Mouse (Mus musculus): ENCODE measurements around the gene Sipa1l3. TPM values are rescaled to one million over a fixed set of nuclear protein-coding genes. Genes with fewer than 3 reads are reported as not detected.

Gene Sipa1l3
- polyA plus RNA-seq, 1 experiment from 2014 or later: 22.0 TPM

GRCm38 (mm10) chr7:29494854-29495253, 23.6 kb downstream of the Sipa1l3 start:
- 0 out of 2 replicates have a peak, but pooled peaks cover 9% of the 10 kb centered on the region for H3K36me3 ChIP-seq (ENCODE audit: control insufficient read depth, insufficient read depth)
- H3K27ac ChIP-seq (ENCODE audit: low read depth, low read length): peak overlapping the region; percentile 76
- peaks cover 20% of the 10 kb centered on the region for H3K4me1 ChIP-seq (replicated peaks; ENCODE audit: control insufficient read depth, insufficient read depth, low read length)
- H3K27me3 ChIP-seq (replicated peaks; ENCODE audit: control insufficient read depth, insufficient read depth, low read length): no peaks in the 10 kb centered on the region
- H3K9ac ChIP-seq (ENCODE audit: low read depth, low read length): no peak overlapping the region
- no peaks in the 10 kb centered on the region for H3K9me3 ChIP-seq (ENCODE audit: control insufficient read depth)
- 44% methylated on average over 11 of the region's 11 CpGs for WGBS
- peak overlapping the region; percentile 37; the same call in 1 of the 2 replicates for H3K4me2 ChIP-seq (replicated peaks; ENCODE audit: low read depth)
- ATAC-seq: peak; percentile 71
- no peak overlapping the region for H3K4me3 ChIP-seq (ENCODE audit: low read depth, low read length)
- no peak for TF ChIP-seq CTCF (IDR thresholded peaks at IDR 0.05; ENCODE audit: low read depth)

GRCm38 (mm10) chr7:29494015-29494414, 24.4 kb downstream of the Sipa1l3 start:
- 0 out of 2 replicates have a peak, but pooled peaks cover 9% of the 10 kb centered on the region for H3K36me3 ChIP-seq (ENCODE audit: control insufficient read depth, insufficient read depth)

GRCm38 (mm10) chr7:29492992-29493391, 25.4 kb downstream of the Sipa1l3 start:
- Histone ChIP-seq H3K9me3 (ENCODE audit: control insufficient read depth) (no peaks in the 10 kb centered on the region), H3K4me1 (replicated peaks; ENCODE audit: control insufficient read depth, insufficient read depth, low read length) (peaks cover 24% of the 10 kb centered on the region), H3K4me3 (ENCODE audit: low read depth, low read length) (no peak overlapping the region), H3K27me3 (replicated peaks; ENCODE audit: control insufficient read depth, insufficient read depth, low read length) (no peaks in the 10 kb centered on the region), H3K36me3 (ENCODE audit: control insufficient read depth, insufficient read depth) (no peaks in the 10 kb centered on the region), H3K9ac (ENCODE audit: low read depth, low read length) (no peak overlapping the region), H3K27ac (ENCODE audit: low read depth, low read length) (no peak overlapping the region; the same call in 1 of the 2 replicates), H3K4me2 (replicated peaks; ENCODE audit: low read depth) (no peak overlapping the region)
- TF ChIP-seq CTCF (IDR thresholded peaks at IDR 0.05; ENCODE audit: low read depth): no peak
- 73% methylated on average over 1 of the region's 1 CpGs for WGBS
- ATAC-seq: no peak

More at GRCm38 (mm10) chr7:29494015-29494414, 24.4 kb downstream of the Sipa1l3 start:
- TF ChIP-seq CTCF (IDR thresholded peaks at IDR 0.05; ENCODE audit: low read depth): no peak
- Histone ChIP-seq H3K4me2 (replicated peaks; ENCODE audit: low read depth) (no peak overlapping the region), H3K4me3 (ENCODE audit: low read depth, low read length) (no peak overlapping the region), H3K27me3 (replicated peaks; ENCODE audit: control insufficient read depth, insufficient read depth, low read length) (no peaks in the 10 kb centered on the region), H3K9ac (ENCODE audit: low read depth, low read length) (no peak overlapping the region), H3K27ac (ENCODE audit: low read depth, low read length) (peak overlapping the region; percentile 76), H3K9me3 (ENCODE audit: control insufficient read depth) (no peaks in the 10 kb centered on the region), H3K4me1 (replicated peaks; ENCODE audit: control insufficient read depth, insufficient read depth, low read length) (peaks cover 24% of the 10 kb centered on the region)
- 68% methylated on average over 5 of the region's 5 CpGs for WGBS
- no peak for ATAC-seq

GRCm38 (mm10) chr7:29491861-29492260, 26.6 kb downstream of the Sipa1l3 start:
- 26% methylated on average over 3 of the region's 3 CpGs for WGBS
- Histone ChIP-seq H3K4me2 (replicated peaks; ENCODE audit: low read depth) (no peak overlapping the region), H3K4me3 (ENCODE audit: low read depth, low read length) (no peak overlapping the region), H3K27ac (ENCODE audit: low read depth, low read length) (peak overlapping the region; percentile 71), H3K4me1 (replicated peaks; ENCODE audit: control insufficient read depth, insufficient read depth, low read length) (peaks cover 24% of the 10 kb centered on the region), H3K9me3 (ENCODE audit: control insufficient read depth) (no peaks in the 10 kb centered on the region), H3K9ac (ENCODE audit: low read depth, low read length) (no peak overlapping the region), H3K27me3 (replicated peaks; ENCODE audit: control insufficient read depth, insufficient read depth, low read length) (no peaks in the 10 kb centered on the region), H3K36me3 (ENCODE audit: control insufficient read depth, insufficient read depth) (no peaks in the 10 kb centered on the region)
- no peak for ATAC-seq
- no peak for TF ChIP-seq CTCF (IDR thresholded peaks at IDR 0.05; ENCODE audit: low read depth)

GRCm38 (mm10) chr7:29491471-29491755, 27.0 kb downstream of the Sipa1l3 start:
- Histone ChIP-seq H3K36me3 (ENCODE audit: control insufficient read depth, insufficient read depth) (no peaks in the 10 kb centered on the region), H3K27me3 (replicated peaks; ENCODE audit: control insufficient read depth, insufficient read depth, low read length) (no peaks in the 10 kb centered on the region), H3K4me1 (replicated peaks; ENCODE audit: control insufficient read depth, insufficient read depth, low read length) (peaks cover 24% of the 10 kb centered on the region), H3K27ac (ENCODE audit: low read depth, low read length) (peak overlapping the region; percentile 71), H3K9me3 (ENCODE audit: control insufficient read depth) (no peaks in the 10 kb centered on the region), H3K9ac (ENCODE audit: low read depth, low read length) (no peak overlapping the region), H3K4me2 (replicated peaks; ENCODE audit: low read depth) (0 out of 2 replicates have a peak overlapping the region, but pooled peaks have one; percentile 1), H3K4me3 (ENCODE audit: low read depth, low read length) (no peak overlapping the region)
- no peak for TF ChIP-seq CTCF (IDR thresholded peaks at IDR 0.05; ENCODE audit: low read depth)
- ATAC-seq: no peak
- WGBS: 38% methylated on average over 3 of the region's 3 CpGs

GRCm38 (mm10) chr7:29490704-29491470, 27.6 kb downstream of the Sipa1l3 start:
- Histone ChIP-seq H3K4me2 (replicated peaks; ENCODE audit: low read depth) (peak overlapping the region; percentile 1; the same call in 1 of the 2 replicates), H3K27ac (ENCODE audit: low read depth, low read length) (peak overlapping the region; percentile 71), H3K9me3 (ENCODE audit: control insufficient read depth) (no peaks in the 10 kb centered on the region), H3K4me1 (replicated peaks; ENCODE audit: control insufficient read depth, insufficient read depth, low read length) (peaks cover 20% of the 10 kb centered on the region), H3K27me3 (replicated peaks; ENCODE audit: control insufficient read depth, insufficient read depth, low read length) (no peaks in the 10 kb centered on the region), H3K4me3 (ENCODE audit: low read depth, low read length) (no peak overlapping the region), H3K36me3 (ENCODE audit: control insufficient read depth, insufficient read depth) (no peaks in the 10 kb centered on the region), H3K9ac (ENCODE audit: low read depth, low read length) (no peak overlapping the region)
- WGBS: 76% methylated on average over 8 of the region's 8 CpGs
- ATAC-seq: no peak
- no peak for TF ChIP-seq CTCF (IDR thresholded peaks at IDR 0.05; ENCODE audit: low read depth)

Measured in intestine, postnatal 0 days (tissue).